Mouse (Mus musculus): ENCODE measurements around the gene Ccl4.

GRCm38 (mm10) chr11:83641216-83641615, 21.2 kb upstream of the Ccl4 start:
- TF ChIP-seq POLR2A (IDR thresholded peaks at IDR 0.05; ENCODE audit: borderline replicate concordance, extremely low read depth, low read depth, low read length) (no peak), CTCF (IDR thresholded peaks at IDR 0.05; ENCODE audit: insufficient read depth, low read length) (no peak)

Measured in lung, adult 2 months (tissue).